Mouse (Mus musculus) limb, embryonic 11.5 days (tissue): ENCODE measurements around the gene Nme2. TPM values are rescaled to one million over a fixed set of nuclear protein-coding genes. Genes with fewer than 3 reads are reported as not detected.
"Not testable (repeated sequence)": the region's sequence is repeated elsewhere in the genome, so short reads cannot be mapped to it uniquely, and the experiment has no call there.

Experiments used
- ATAC-seq: fragments of 200-750 bp; cut with Nextera tagmentation; 2 replicates; pipeline ENCODE4 v1.8.0; 2017; ENCODE audit warnings: low read depth; ENCODE audit not compliant: insufficient number of reproducible peaks, low FRiP score, low TSS enrichment
- DNase-seq: peaks from one replicate; pipeline ENCODE4 v3.0.0-alpha.2; 2015; ENCODE audit warnings: low spot score
- H3K27ac ChIP-seq: fragments of 300-500 bp; sonication (generic); replicated peaks from 2 replicates; pipeline ENCODE4 v1.5.1; 2014; ENCODE audit warnings: low read depth, mild to moderate bottlenecking, low read length
- H3K27me3 ChIP-seq: fragments of 300-500 bp; sonication (generic); 2 replicates; pipeline ENCODE4 v1.6.1; 2014; ENCODE audit warnings: mild to moderate bottlenecking, low read length, mixed read lengths; ENCODE audit not compliant: control insufficient read depth, insufficient read depth
- H3K36me3 ChIP-seq: fragments of 300-500 bp; sonication (generic); 2 replicates; pipeline ENCODE4 v1.6.1; 2014; ENCODE audit warnings: mild to moderate bottlenecking, low read length, moderate library complexity, mixed read lengths; ENCODE audit not compliant: control insufficient read depth, insufficient read depth
- H3K4me1 ChIP-seq: fragments of 300-500 bp; sonication (generic); 2 replicates; pipeline ENCODE4 v1.6.1; 2014; ENCODE audit warnings: low read length, mixed read lengths; ENCODE audit not compliant: control insufficient read depth, insufficient read depth
- H3K4me2 ChIP-seq: fragments of 300-500 bp; sonication (generic); 2 replicates; pipeline ENCODE4 v1.6.1; 2014; ENCODE audit warnings: low read depth, mild to moderate bottlenecking, moderate library complexity; ENCODE audit not compliant: severe bottlenecking
- H3K4me3 ChIP-seq: fragments of 300-500 bp; sonication (generic); 2 replicates; pipeline ENCODE4 v1.5.1; 2014; ENCODE audit warnings: low read depth, low read length
- H3K9ac ChIP-seq: fragments of 300-500 bp; sonication (generic); 2 replicates; pipeline ENCODE4 v1.6.1; 2014; ENCODE audit warnings: mild to moderate bottlenecking, low read length
- H3K9me3 ChIP-seq: fragments of 300-500 bp; sonication (generic); 2 replicates; pipeline ENCODE4 v1.6.1; 2016; ENCODE audit warnings: low read length; ENCODE audit not compliant: control insufficient read depth
- whole genome bisulfite sequencing: fragments of 180-500 bp; shearing (Covaris S2); extraction: QIAGEN DNeasy Blood & Tissue Kit; methylation state at CpG from one replicate; pipeline ENCODE4 v1.1.7; 2014; 5-methylcytosine and 5-hydroxymethylcytosine counted together
- polyA plus RNA-seq: library from polyadenylated mRNA; unstranded; fragments of >200 nt; fragmentation: Nextera tagmentation; extraction: Ambion mirVana; gene quantifications from 2 replicates; pipeline ENCODE4 v1.2.1, GENCODE M21; 2014

Nme2 gene
- polyA plus RNA-seq, 1 experiment from 2014 or later, result 214 TPM

DNA sequence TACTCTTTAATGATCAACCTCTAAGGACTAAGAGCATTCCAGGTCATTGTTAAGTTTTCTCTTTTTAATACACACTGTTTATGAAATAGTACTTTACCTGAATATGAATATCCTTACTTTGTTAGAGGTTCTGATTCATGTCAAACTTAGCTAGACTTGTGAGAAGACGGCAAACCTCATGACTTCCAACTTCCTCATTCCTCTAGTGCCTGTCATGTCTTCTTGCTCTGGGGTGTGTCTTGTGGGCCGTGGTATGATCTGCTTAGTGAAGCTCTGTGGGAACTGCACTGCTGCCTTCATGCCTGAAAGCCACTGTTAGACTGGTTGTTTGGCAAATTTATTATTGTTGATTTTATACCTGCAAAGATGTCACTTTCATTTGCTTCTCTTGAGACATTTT is 15.2 kb downstream of the Nme2 start:
- H3K27ac ChIP-seq, result no peak overlapping the region
- H3K4me1 ChIP-seq, result peaks cover 5% of the 10 kb centered on the region
- no peaks in the 10 kb centered on the region for H3K27me3 ChIP-seq
- no peak overlapping the region for H3K4me3 ChIP-seq
- ATAC-seq (no peak), DNase-seq (no peak)
- 79% methylated on average over 2 of the region's 2 CpGs for WGBS
- H3K36me3 ChIP-seq, result peaks cover 4% of the 10 kb centered on the region; the same call in 1 of the 2 replicates
- no peak overlapping the region for H3K4me2 ChIP-seq
- H3K9me3 ChIP-seq, result no peaks in the 10 kb centered on the region
- H3K9ac ChIP-seq, result no peak overlapping the region

DNA sequence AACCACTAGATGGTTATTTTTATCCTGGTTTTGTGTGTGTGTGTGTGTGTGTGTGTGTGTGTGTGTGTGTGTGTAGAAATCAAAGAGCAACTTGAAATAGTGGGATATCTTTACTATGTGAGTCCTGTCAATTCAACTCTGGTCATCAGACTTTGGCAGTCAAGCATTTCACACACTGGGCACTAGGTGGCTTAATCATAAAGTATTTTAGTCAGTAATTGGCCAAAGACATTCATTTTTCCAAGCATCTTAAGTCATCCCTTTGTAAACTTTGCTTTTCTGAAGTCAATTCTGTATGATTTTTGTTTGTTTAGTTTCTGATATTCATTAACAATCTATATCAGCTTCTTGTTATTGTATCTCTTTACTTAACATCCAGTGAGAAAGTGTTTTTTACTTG is 27.0 kb downstream of the Nme2 start:
- peaks cover 22% of the 10 kb centered on the region; the same call in 1 of the 2 replicates for H3K36me3 ChIP-seq
- no peak for DNase-seq

DNA sequence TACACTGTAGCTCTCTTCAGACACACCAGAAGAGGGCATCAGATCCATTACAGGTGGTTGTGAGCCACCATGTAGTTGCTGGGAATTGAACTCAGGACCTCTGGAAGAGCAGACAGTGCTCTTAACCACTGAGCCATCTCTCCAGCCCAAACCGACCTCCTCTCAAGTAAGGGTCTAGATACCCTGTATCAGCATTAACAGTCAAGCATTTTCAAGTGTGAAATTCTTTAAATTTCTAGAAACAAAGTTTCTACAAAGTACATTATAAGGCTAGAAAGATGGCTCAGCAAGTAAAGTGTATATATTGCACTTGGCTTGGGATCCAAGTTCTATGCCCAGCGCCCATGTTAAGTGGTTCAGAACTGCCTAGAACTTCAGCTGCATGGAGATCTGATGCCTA is 41.0 kb downstream of the Nme2 start:
- H3K27me3 ChIP-seq, H3K4me3 ChIP-seq, H3K9me3 ChIP-seq, H3K4me1 ChIP-seq, DNase-seq, H3K36me3 ChIP-seq, H3K4me2 ChIP-seq, H3K9ac ChIP-seq, ATAC-seq, H3K27ac ChIP-seq: not testable (repeated sequence)
- WGBS, result 96% methylated on average over 2 of the region's 2 CpGs

More for the DNA sequence above, 27.0 kb downstream of the Nme2 start:
- no peak overlapping the region for H3K9ac ChIP-seq
- H3K4me2 ChIP-seq, result no peak overlapping the region
- H3K27me3 ChIP-seq, result no peaks in the 10 kb centered on the region
- H3K27ac ChIP-seq, result no peak overlapping the region
- H3K4me3 ChIP-seq, result no peak overlapping the region
- H3K4me1 ChIP-seq, result no peaks in the 10 kb centered on the region
- H3K9me3 ChIP-seq, result no peaks in the 10 kb centered on the region
- no peak for ATAC-seq

DNA sequence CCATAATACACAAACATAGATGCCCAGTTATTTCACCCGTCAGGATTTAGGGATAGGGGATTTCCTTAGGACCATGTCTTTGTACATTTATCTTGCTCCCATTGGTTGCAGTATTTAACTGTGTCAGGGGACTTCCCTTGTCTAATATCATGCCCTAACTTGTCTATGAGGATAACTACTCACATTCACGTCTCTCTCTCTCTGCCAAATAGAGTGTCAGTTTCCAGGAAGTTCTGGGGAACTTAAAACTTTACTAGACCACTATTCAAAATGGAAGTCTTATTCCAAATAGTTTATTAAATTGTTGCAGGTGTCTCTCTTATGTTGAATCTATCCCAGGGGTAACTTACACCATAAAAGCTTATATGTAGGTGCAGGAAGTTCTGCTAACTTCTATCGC is 44.5 kb downstream of the Nme2 start:
- Histone ChIP-seq H3K9ac (no peak overlapping the region), H3K36me3 (peaks cover 10% of the 10 kb centered on the region; the same call in 1 of the 2 replicates), H3K4me3 (no peak overlapping the region), H3K4me1 (no peaks in the 10 kb centered on the region), H3K9me3 (no peaks in the 10 kb centered on the region), H3K27ac (no peak overlapping the region), H3K27me3 (no peaks in the 10 kb centered on the region), H3K4me2 (no peak overlapping the region)
- no peak for DNase-seq
- ATAC-seq, result no peak
- WGBS, result 87% methylated on average over 3 of the region's 3 CpGs

DNA sequence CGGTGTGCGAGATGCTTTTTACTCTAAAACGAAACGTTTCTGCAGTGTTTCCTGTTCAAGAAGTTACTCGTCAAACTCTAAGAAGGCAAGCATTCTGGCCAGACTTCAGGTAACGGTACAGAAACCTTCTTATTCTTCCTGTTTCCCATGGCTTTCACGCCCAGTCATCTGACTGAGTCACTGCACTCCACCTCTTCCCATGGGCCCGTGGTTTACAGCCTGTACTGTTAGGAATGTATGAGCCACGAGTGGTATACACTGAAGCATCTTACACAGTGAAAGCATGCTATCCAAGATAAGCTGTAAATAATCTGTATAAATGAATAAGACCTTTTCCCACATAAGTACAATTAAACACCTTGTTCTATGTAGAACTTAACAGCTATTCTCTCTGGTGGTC is 47.2 kb downstream of the Nme2 start:
- no peak for ATAC-seq
- no peak for DNase-seq
- Histone ChIP-seq H3K27me3 (no peaks in the 10 kb centered on the region), H3K4me2 (no peak overlapping the region), H3K27ac (no peak overlapping the region), H3K9ac (no peak overlapping the region), H3K9me3 (no peaks in the 10 kb centered on the region), H3K4me1 (no peaks in the 10 kb centered on the region), H3K36me3 (peaks cover 12% of the 10 kb centered on the region), H3K4me3 (no peak overlapping the region)
- 89% methylated on average over 9 of the region's 9 CpGs for WGBS

DNA sequence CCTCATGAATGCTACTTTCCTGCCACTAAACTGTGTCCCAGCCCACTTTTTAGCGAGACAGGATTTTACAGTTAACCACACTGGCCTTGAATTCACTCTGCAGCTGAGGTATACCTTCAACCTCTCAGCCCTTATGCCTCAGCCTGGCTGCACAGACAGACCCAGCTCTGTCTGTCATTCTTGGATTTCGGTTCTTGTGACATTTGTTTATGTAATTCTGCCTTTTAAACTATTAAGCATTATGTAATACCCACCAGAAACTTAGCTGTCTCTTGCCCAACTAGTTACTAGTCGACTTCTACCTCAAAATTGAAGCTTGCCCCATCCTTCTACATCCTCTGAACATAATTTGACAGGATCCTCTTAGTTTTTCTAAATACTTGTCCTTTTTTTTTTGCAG is 48.2 kb downstream of the Nme2 start:
- no peak for ATAC-seq
- H3K4me2 ChIP-seq, result no peak overlapping the region
- no peaks in the 10 kb centered on the region for H3K4me1 ChIP-seq
- H3K36me3 ChIP-seq, result peaks cover 12% of the 10 kb centered on the region
- no peak for DNase-seq
- H3K27ac ChIP-seq, result no peak overlapping the region
- no peak overlapping the region for H3K9ac ChIP-seq
- 89% methylated on average over 3 of the region's 3 CpGs for WGBS
- H3K4me3 ChIP-seq, result no peak overlapping the region
- H3K9me3 ChIP-seq, result no peaks in the 10 kb centered on the region
- H3K27me3 ChIP-seq, result no peaks in the 10 kb centered on the region

DNA sequence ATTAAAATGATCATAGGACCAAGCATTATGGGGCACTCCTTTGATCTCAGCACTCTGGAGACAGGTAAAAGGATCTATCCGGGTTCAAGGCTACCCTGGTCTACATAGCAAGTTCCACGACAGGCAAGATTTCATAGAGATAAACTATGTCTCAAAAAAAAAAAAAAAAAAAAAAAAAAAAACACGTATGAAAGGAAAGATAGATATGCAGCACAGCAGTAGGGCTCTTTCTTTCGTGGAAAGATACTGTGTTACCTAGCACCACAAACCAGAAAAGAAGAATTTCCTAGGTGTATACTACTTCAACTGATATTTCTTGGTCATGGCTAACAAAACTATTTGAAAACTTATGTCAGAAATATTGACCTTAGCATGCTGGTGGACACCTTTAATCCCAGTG is 49.2 kb downstream of the Nme2 start:
- no peaks in the 10 kb centered on the region for H3K4me1 ChIP-seq
- H3K9me3 ChIP-seq, result no peaks in the 10 kb centered on the region
- peaks cover 12% of the 10 kb centered on the region for H3K36me3 ChIP-seq
- H3K4me2 ChIP-seq, result no peak overlapping the region
- H3K9ac ChIP-seq, result no peak overlapping the region
- no peaks in the 10 kb centered on the region for H3K27me3 ChIP-seq
- DNase-seq (no peak), ATAC-seq (no peak)
- no peak overlapping the region for H3K27ac ChIP-seq
- no peak overlapping the region for H3K4me3 ChIP-seq
- WGBS, result 91% methylated on average over 4 of the region's 4 CpGs

Other genes with a start within 250 kb of the Nme2 start
- gene Utp18, start 70.5 kb downstream of the Nme2 start, polyA plus RNA-seq, result 45.1 and 46.4 TPM in 2 replicates
- gene Mbtd1, start 70.4 kb downstream of the Nme2 start, polyA plus RNA-seq, result 30.3 and 34.5 TPM in 2 replicates
- gene Gm20390, start 12.0 kb upstream of the Nme2 start, polyA plus RNA-seq, result 488 and 505 TPM in 2 replicates
- gene Nme1, start 12.3 kb upstream of the Nme2 start, polyA plus RNA-seq, result 259 and 269 TPM in 2 replicates
- 36.2 and 37.0 TPM in 2 replicates for gene Spag9, start 39.8 kb upstream of the Nme2 start, polyA plus RNA-seq